Mouse (Mus musculus) v-Abl transformed pro-B cells (cell line): ENCODE data around the gene Asb3.

Experiments used
- in situ Hi-C, 2 experiments: fragments of 400-800 bp; cut with MboI; formaldehyde crosslinking; loops; one replicate each; pipeline ENCODE4 v1.15.1; 2025; ENCODE audit not compliant: unreplicated experiment in 2 of 2

Asb3 gene

DNA sequence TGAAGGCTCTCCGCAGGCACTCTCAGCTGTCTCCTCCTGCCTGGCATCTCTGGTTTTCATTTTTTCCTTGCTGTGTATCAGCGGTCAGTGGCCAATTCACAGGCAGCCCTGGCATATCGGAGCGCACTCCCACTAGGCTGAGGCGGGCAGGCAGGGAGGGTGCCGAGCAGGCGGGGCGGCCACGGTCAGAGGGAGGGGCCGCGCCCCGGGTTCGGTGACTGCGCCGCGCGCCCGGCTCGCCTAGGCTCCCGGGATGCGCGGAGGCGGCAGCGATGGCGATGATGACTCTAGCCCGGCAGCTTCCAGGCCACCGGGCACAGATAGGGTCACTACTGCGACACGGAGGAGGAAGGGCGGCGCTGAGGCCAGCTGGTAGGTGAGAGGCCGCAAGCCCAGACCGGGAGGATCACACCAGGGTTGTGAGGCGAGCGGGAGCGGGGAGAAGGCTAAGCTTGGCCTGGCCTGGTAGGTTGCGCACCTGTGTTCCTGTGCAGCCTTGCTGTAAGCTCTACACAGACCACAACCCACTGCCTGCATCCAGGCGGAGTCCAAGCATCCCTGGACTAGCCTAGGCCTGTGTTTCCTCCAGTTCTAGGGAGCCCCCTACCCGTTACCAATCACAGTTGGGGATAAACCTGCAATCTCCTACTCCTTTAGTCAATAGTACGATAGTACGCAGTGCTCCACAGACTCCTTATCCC lies at the start of gene Asb3, which contains the start of gene Gpr75:
TSS of gene Asb3 (plus strand) at position 246 of the 701 bp plus-strand sequence.
TSS of gene Gpr75 (plus strand) at position 188 of the 701 bp plus-strand sequence.
- in situ Hi-C loops: no loop called here

DNA sequence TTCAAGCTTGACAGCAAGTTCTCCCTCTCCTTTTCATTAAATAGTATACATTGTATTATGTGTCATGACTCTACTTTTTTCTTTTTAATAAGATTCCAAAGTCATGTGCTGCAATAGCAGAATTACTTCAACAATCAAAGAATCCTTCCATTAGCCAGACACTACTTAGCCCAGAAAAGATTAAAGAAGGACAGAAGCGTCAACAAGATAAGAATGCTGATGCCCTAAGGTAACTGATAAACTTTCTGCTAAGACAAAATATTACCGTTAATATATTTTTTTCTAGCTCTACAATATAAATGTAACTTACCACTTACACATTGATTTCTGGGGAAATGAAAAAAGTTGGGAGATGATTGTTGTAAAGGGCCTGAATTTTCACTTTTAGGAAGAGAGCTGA lies 46.4 kb upstream of the Asb3 start:
- in situ Hi-C loops: loop anchor here (10.0 to 25.0 kb wide), 2 partner anchors 1626 to 1634 kb away; no protein-coding TSS in a partner anchor

DNA sequence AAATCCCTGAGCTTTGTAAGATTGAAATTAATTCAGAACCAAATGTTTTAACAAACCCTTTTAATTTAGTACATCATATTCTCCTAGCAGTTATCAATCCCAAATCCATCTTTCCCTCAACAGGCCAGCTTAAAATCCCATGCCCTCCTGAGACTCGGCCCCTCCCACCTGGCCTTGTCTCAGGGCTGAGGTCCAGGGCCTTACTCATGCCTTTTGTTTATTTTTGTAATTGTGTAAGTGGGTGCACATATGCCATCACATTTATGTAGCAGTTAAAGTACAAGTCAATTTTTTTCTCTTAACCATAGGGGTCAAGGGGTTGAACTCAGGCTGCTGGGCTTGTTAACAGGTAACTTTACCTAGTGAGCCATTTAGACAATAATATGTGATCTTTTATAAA lies 40.9 kb upstream of the Asb3 start:
- in situ Hi-C loops: loop anchor here in 1 of 2 experiments (25.0 kb wide), 1 partner anchor 1632 kb away; no protein-coding TSS in a partner anchor

DNA sequence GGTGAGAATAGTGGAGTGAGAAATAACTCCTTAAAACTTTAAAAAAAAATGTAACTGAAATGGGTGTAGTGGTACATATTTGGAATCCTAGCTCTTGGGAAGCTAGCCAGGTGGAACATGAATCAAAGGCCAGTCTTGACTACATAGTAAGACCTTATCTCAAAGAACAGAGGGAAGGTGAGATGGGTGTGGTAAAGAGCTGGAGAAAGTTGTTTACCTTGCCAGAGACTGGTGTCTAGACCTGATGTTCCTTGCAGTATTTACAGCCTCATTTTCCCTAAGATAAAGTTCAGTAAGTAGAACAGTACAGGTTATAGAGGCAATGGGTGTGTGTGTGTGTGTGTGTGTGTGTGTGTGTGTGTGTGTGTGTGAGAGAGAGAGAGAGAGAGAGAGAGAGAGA lies 12.8 kb upstream of the Asb3 start:
- in situ Hi-C loops: no loop called here

DNA sequence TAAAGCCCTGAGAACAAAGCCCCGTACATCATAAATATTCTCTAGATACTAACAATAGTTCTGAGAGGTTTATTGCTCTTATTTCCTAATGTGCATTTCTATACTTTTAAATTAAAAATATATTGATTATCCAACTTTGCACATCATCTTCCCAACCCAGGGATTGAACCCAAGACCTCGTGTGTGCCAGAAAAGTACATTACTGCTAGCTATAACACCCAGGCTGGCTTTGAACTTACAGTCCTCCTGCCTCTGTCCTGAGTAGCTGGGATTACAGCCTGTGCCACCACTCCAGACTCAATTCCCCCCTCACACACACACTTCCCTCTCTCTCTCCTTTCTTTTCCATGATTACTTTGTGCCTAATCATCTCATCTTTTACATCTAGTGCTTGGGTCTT lies 2.9 kb downstream of the Asb3 start:
- in situ Hi-C loops: no loop called here

DNA sequence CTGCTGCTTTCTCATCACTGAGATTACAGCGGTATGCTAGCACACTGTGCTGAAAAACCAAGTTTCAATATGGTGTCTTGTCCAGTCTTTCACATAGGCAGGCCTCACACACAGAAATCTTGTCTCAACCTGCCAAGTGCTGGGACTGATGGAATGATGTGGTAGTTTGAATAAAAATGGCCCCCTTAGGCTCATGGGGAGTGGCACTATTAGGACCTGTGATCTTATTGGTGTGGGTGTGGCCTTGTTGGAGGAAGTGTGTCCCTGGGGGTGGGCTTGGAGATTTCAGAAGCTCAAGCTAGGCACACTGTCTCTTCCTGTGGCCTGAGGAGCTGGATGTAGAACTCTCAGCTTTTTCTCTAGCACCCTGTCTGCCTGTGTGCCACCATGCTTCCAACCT lies 11.0 kb downstream of the Asb3 start:
- in situ Hi-C loops: no loop called here

DNA sequence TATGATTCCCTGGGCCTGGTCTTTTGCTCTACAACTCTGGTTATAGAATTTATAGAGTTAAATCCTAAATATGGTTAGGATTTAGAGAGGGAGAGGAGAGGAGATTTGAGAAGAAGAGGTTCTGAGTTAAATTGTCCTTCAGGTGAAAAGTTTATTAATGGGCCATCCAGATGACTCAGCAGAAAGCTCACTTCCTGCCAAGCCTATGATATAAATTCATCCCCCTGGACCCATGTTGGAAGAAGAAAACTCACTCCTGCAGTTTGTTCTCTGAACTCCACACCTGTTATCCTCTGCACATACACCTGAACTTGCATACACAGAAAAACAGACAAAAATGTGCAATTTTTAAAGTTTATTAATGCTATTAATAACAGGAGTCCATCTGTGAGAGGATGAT lies 14.1 kb downstream of the Asb3 start:
- in situ Hi-C loops: no loop called here

DNA sequence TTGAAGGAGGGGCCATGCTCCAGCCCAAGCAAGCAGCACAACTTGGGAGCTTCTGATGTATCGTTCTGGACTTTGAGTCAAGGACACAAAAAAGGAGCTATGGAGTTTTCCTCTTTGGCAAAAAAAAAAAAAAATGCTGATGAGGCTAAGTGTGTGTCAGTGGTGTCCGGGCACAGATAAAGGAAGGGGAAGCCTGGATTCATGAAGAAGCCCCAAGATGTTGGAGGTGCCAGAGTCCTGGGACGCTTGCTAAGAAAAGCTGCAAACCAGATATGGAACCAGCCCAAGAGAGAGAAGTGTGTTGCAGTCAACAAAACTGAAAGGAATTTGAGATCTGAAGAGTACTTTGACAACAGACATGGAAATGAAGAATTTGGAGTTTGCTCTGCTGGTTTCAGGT lies 27.1 kb downstream of the Asb3 start:
- in situ Hi-C loops: no loop called here

DNA sequence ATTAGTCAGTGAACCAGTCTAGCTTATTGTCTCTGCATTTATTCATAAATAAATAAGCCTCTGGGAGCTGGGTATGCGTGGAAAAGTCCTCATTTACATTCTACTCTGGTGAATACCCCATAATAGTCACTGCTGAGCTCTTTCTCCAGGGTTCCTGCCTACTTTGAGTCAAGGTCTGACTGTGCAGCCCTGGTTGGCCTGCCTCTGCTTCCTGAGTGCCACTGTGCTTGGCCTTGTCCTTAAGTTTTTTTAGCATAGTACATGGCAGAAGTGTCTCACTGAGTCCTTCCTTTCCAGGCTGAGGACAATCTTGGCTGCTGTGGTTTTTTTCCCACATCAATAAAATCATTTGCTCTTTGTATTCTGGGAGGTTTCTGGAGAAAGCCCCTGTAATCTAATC lies 35.4 kb downstream of the Asb3 start:
- in situ Hi-C loops: no loop called here

DNA sequence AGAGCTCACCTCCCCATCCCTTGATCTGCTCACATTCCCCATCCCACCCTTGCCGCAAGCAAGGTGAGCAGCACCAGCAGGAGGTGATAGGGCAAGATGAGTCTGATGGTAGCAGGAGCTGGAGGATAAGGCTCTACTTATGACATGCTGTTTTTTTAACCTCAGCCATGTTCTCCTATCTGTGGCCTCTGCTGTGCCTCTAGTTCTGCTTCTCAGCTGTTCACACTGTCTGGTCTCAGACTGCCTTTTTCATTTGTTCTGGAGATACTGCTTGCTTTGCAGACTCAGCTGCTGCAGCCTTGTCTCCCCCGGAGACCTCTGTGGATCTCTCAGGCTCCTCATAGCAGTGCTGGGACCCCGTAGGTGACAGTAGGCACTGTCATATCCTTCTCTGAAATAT lies 38.1 kb downstream of the Asb3 start:
- in situ Hi-C loops: no loop called here

DNA sequence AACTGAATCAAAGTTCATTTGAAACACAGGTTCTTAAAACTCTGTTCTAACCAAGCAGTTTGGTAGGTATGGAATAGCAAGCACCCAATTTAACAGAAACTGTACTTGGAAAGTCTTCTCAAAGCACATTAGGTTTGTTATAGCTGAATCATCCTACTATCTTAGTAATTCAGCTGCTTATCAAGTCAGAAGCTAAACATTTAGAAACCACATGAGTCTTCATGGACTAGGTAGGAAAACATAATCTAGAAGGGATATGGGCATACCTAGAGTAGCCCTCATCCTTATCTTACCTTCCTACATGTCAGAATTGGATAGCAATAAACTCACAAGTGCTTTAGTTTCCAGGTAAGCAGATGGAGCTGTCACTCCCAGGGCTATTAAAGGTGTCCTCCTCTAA lies 42.9 kb downstream of the Asb3 start:
- in situ Hi-C loops: no loop called here

DNA sequence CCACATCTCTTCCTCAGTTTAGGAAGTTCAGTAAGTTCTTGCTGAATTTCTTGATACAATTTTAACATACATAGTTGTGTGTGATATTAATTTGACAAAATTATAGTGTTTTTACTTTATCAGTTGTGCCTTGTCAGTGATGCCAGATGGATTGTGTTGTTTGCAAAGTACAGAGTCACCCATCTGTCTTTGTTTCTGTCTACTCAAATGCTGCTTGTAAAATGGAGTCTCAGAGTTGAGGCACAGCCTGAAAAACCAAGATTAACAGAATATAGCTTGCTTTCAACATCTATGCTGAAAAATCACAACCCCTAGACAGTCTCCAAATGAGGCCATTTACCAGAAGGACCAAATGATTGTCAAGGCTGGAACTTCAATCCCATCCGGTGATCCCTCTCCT lies 43.3 kb downstream of the Asb3 start:
- in situ Hi-C loops: no loop called here

DNA sequence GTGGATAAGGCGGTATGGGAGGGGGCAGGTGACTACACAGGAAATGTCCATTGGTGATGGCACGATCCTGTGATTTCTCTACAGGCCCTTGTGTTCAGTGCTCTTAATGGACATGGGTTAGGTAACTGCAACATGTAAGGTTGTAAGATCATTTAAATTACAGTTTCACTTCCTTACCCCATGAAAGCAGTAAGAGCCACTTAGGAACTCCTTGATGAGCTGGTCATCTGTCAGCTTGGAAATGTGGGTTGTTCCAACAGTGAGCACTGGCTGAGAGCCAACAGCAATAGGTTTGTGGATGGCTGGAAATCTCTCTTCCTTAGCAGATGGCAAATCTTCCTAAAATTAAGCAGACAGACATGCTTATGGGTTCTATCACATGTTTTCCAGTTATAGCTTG lies 58.3 kb downstream of the Asb3 start:
- in situ Hi-C loops: no loop called here

DNA sequence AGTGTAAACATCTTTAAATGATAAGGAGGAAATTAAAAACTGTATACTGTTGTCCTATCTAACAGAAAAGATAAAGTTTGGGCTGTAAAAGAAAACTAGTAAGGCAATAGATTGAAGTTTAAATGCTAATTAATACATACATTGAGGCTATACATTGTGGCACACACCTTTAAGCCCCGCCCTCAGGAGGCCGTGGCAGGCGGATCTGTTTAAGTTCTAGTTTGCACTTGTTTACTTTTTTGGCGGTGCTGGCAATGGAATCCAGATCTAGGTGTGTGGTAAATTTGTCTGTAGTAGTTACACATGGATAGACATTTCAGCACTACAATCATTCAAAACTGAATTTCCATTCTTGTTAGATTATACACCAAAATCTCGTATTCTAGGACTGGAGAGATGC lies 67.6 kb downstream of the Asb3 start:
- in situ Hi-C loops: no loop called here

DNA sequence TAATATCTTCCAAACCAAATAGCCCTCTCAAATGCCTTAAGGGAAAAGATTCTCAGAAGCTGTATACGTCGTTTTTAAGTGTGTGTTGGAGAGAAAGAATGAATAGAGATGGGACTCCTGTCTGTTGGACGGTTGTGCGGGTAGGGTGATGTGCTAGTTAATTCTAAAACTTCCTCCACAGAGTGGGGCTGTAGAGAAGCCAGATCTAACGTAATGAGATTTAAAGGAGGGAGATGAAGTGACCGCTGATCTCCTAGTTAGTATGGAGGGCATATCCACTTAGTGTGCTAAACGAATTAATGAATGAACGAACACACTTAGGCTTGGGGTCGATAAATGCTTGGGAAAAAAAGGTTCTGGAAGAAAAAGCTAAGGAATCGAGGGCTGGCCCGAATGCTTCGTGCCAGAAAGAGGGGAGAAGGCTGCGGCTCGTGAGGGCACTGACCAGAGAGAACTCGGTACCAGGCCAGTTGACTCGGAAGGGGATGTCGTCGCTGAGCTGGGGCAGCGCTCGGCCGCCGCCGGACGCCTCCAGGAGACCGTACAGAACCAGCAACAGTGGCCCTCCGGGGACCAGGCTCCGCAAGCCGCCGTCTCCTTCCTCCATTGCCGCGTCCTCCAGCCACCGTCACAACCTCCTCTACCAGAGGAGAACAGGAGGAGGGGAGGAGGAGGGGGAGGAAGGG lies 68.4 kb downstream of the Asb3 start:
- in situ Hi-C loops: no loop called here

DNA sequence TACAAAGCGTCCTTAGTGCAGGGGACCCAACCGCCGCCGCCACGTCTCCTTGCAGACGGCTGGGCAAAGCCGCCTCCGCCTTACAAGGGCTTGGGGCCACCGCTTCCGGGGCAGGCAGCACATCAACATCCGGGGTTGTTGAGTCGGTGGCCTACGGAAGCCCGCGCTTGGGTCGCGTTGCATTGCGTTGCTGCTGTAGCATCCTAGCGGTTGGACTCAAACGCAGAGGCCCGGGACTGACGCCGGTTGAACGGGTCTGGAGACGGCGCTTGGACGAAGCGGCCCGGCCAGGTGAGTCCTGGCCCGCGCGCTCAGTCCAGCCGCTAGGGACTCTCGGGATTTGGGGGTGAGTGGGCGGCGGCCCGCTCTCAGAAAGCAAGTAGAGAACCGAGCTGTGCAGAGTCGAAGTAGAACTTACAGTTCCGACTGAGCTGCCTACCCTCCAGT lies 69.1 kb downstream of the Asb3 start, which contains the start of gene Erlec1:
TSS of gene Erlec1 (minus strand) at position 57 of the 447 bp plus-strand sequence.
- in situ Hi-C loops: no loop called here

DNA sequence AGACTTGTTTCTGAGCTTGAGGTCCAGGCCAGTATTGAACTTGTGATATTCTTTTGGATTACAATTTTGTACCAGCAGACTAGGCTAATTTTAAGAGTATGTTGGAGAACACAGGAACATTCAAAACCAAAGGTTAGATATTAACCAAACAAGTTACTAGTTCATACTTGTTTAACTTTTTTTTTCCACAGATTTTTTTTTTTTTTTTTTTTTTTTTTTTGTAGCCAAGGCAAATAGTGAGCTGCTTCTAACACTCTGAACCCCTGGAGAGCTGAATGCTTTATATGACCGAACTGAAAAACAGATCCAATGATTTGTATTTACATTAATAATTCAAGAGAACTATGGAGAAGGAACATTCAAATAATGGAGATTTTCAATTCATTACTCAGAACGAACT lies 100.0 kb downstream of the Asb3 start:
- in situ Hi-C loops: loop anchor here (25.0 kb wide), 2 partner anchors 677 to 1448 kb away; partner anchors contain the start of genes Bod1 (in 1 of the 2), Clhc1 (in 1 of the 2), Mtif2 (in 1 of the 2) and Rps27a (in 1 of the 2)

DNA sequence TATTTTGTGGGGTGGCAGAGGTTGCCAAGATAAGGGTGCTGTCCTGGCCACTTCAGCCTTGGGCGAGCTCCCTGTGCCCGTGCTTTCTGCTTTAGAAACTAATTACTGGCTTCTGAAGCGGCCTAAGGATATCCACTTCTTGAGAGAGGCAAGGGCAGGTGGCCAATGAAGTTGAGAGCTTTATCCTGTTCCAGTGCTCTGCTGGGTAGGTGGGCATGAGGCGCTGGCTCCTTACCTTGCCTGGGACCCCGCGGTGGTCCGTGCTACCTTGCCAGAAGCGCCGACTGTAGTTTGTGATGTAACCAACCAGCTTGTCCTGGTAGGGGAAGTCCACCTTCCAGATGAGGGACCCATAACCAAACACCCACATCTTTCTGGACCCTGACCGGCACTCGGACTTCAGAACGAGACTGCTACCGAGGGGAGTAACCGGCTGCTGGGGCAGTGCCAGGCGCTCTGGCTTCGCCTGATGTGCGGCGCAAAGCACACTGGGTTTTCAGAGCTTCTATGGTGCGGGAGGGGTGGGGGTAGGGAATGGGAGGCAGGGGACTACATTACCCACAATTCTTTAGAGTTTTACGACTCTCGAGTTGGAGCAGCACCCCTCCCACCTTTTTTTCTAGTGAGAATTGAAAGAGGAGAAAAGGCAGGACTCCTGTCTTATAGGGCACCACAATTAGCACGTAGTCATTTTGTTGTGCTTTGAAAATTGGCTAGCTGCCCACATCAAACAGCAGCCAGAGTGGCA lies 100.8 kb downstream of the Asb3 start, which contains the start of gene Chac2:
TSS of gene Chac2 (minus strand) at position 474 of the 748 bp plus-strand sequence.
- in situ Hi-C loops: loop anchor here (25.0 kb wide), 2 partner anchors 676 to 1449 kb away; partner anchors contain the start of genes Bod1 (in 1 of the 2), Clhc1 (in 1 of the 2), Mtif2 (in 1 of the 2) and Rps27a (in 1 of the 2)

DNA sequence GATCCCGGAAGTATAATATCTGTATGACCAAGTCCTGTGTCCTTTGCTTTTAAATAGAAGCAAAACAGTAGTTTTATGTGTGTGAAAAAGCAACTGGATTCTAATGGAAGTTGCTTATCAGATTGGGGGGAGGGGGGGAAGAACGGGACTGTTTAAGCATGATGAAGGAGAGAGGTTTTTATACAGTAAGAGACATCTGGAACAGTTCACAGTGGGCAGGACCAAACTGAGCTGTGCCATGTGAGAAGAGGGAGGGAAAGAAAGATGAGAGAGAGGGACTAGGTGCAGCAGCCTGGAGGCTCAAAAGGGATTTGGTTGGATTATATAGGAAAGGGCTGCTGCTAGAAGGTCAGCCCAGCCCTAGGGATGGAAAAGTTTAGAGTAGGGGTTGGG lies 101.4 kb downstream of the Asb3 start:
- in situ Hi-C loops: loop anchor here (25.0 kb wide), 2 partner anchors 676 to 1449 kb away; partner anchors contain the start of genes Bod1 (in 1 of the 2), Clhc1 (in 1 of the 2), Mtif2 (in 1 of the 2) and Rps27a (in 1 of the 2)

DNA sequence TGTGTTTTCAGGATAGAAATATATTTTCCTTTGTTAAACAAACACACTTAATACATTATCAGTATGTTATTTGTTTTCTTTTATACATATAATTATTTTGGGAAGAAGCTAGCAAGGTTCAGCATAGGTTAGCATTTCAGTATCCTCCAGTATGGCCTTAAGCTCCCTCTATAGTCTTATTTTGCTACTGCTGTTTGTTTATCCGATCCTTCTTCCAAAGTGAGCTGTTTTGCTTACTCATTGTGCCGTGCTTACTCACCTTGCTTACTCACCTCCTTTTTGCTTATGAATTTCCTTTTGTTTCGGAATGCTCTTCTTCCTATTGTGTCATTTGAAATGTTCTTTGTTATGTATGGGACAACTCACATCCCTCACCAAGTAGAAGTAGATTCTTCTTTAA lies 111.5 kb downstream of the Asb3 start:
- in situ Hi-C loops: loop anchor here (25.0 kb wide), 2 partner anchors 666 to 1459 kb away; partner anchors contain the start of genes Bod1 (in 1 of the 2), Clhc1 (in 1 of the 2), Mtif2 (in 1 of the 2) and Rps27a (in 1 of the 2)
